Mouse (Mus musculus) induced T-regulatory cell, adult 2 months (primary cell): ENCODE results near the gene Slc17a2.

Experiments
- DNase-seq: peaks from one replicate; pipeline ENCODE4 v3.0.0-alpha.2; 2012; ENCODE audit warnings: low read depth

Slc17a2 gene

DNA sequence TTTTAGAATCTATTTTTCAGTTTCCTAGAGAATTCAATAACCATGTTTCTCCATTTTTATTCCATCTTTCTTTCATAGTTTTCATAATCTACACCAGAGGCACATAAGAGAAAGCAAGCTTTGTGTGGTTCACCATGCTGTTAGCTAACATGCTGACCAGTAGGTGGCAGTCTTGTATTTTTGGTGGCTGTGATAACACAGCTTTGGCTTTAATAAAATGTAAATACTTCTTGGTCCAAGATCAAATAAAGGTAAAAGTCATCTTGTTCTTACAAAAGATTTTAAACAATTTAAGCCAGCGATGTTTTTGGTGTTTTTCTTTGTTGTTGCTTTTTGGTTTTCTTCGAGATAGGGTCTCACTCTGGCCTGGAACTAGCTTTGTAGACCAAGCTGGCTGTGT, 14.3 kb upstream of the Slc17a2 start:
- DNase-seq, result peak; percentile 75

DNA sequence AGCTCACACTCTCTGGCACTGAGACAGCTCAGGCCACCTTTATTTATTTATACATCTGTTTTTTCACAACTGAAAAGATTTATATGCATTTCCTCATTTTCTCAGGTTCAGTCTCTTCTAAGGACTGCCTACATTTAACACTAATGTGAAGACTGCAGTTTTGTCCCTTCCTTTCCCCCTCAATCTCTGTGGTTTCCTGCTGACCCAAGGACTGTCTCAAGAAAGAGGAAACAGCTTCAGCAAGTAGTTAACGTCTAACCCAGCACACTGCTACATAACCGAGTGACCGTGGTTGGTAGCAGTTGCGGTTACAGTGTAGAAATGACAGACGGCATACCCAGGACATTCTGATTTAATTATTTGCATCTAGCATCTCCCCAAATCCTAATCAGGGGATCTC, 7.4 kb upstream of the Slc17a2 start:
- DNase-seq, result no peak

DNA sequence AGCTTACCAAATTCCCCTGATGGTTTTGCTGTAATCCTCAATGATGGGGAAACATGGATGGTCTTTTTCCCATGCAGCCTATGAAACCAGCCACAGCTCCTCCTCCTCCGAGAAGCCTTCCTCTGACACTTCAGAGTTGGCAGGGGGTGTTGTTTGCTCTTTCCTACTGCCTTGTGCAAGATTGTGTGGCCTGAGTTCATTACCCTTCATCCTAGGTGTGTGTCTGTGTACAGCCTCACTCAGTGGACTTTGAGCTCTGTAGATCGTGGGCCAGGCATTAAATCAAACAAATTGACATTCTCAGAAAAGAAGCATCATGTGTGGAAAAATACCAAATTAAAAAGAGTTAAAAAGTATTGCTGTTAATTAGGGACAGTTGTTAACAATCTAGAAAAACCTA, 2.3 kb upstream of the Slc17a2 start:
- DNase-seq, result no peak

DNA sequence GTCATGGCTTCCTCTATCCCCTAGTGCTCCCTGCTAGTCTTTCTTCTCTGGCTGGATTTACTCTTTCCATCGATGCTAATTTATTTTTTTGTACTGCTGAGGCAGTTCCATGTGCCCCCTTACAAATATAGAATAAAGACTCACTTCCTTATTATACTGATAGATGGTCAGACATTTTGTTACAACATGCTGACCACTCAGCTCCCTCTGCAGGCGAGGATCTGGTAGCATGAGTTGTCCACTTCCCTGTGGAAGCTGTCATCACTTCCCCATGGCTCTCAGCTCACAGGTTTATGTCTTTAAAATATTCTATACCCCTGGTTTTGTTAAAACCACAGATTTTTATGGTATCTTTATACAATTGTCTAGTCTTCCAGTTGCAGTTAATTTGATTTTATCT, 9.4 kb downstream of the Slc17a2 start:
- DNase-seq, result no peak

DNA sequence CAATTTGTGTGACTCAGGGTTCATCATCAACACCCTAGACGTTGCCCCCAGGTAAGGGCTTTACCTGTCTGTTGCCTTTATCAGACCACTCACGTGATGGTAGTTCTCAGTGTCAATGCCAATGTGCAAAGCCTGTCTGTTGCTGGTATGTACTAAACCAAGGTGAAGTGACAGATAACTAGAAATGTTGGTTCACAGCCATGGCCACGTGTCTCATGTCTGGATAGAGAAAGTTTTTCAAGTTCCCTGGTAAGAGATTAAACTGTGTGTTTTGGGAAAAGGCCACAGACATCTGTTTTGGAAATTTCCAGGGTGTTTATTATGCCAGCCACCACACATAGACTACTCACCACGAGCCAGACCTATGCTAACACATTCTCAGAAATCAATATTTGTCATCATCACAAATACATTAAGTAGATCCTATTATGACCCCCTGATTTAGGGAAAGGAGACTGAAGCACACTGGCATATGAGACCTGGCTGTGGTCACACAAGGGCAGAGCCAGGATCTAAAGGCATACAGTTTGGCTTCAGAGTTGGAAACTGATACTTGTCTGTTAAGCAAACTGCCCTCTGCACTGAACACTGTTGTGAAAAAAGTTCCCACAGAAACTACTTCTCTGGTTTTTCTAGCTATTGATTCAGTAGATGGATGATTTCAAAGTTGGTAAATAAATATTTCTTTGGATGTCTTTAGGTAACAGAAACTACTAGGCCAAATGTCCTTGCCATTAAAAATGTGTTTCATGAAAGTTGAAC, 13.6 kb downstream of the Slc17a2 start:
- no peak for DNase-seq

DNA sequence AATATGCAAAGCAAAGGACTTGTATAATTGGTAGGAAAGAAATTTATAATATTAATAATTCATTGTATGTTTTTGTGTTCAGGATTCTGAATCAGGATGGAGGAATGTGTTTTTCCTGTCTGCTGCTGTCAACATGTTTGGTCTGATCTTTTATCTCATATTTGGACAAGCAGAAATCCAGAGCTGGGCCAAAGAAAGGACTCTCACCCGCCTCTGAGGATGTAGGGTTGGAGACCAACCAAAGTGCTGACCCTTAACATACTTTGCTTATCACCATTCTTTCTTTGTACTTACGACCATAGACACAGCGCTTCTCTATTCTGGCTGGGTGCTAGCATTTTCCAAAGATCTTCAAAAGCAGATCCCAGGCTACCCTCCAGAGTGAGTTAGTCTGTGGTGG, 15.4 kb downstream of the Slc17a2 start:
- no peak for DNase-seq

DNA sequence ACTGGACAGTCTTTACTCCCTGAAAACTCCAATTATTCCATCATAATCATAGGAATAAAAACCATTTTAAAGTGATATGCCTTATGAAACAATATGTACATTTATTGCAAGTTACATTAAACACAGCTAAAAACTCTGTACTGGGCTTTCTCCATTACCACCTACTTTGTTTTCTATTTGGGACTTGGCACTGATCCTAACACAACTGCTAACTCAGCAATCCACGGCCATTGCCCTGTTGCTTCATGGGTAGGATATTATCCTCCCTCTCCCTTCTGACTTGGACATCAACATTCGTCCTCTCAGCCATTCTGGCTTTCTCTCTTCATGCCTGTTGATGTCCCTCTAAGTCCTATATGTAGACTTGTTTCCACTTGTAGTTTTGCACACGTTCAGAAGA, 19.8 kb downstream of the Slc17a2 start:
- no peak for DNase-seq

DNA sequence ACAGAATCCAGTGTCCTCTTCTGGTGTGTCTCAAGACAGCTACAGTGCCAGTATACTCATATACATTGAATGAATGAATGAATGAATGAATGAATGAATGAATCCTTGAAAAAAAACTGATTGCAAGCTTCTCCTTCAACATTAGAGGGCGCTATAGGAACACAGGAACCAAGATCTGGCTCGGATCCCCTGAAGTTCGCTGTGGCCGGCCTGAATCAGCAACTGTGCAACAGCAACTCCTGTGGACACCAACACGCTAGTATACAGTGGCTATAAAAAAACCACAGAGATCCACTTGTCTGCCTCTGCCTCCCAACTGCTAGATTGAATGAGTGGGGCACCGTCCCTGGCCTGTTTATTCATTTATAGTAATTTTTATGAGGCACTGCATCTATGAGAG, 26.3 kb downstream of the Slc17a2 start:
- DNase-seq, result peak; percentile 24

DNA sequence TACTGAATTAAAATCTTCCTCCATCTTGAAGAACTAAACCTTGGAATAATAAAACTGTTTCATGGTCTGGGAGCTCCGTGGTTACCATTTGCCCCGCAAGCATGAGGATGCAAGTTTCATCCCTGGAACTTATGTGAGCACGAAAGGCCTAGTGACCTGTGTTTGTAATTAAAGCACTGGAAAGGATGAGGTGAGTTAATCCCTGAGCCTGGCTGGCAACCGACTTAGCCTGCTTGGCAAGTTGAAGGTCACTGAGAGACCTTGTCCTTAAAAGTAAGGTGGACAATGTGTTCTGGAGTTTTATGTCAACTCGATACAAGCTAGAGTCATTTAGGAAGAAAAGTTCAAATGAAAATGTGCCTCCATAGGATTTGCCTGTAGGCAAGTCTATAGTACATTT, 28.0 kb downstream of the Slc17a2 start:
- DNase-seq, result no peak

DNA sequence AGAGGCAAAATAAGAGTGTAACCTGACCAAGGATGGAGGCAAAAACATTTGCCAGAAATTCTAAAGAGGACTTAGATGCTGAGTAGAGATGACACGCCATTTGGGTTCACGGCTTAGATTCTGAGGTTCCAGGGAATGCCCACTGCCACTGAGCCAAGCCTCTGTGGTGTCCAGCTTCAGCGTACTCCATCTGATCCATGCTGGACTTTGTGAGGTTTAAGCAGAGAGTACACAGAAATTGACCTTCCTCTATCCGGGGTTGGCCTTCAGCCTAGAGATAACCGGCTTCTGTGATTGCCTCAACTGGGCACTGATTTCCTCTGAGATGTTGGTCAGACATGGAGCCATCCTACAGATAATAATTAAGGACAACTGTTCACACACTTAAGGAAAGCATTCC, 29.8 kb downstream of the Slc17a2 start:
- DNase-seq, result no peak

DNA sequence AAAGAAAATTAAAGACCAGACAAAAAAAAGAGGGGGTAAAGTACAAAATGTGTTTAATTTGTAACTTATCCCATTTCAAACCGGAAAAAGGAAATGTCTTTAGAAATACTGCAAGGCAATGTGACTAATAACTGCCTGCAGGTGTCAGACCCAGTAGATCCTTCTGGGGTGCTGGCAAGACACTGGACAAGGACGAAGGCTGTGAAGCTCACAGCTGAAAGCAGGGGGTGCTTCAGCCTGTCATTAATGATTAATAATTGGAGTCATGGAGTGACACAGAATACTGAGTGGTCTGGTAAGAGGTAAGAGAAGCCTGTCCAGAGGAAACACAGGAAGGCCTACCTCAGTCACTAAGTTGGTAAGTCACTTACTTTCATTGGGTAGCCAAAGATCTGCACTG, 32.5 kb downstream of the Slc17a2 start, which contains the start of gene Slc17a3:
Gene Slc17a3 (plus strand): TSS at position 127 of the 400 bp plus-strand sequence.
- DNase-seq, result no peak

DNA sequence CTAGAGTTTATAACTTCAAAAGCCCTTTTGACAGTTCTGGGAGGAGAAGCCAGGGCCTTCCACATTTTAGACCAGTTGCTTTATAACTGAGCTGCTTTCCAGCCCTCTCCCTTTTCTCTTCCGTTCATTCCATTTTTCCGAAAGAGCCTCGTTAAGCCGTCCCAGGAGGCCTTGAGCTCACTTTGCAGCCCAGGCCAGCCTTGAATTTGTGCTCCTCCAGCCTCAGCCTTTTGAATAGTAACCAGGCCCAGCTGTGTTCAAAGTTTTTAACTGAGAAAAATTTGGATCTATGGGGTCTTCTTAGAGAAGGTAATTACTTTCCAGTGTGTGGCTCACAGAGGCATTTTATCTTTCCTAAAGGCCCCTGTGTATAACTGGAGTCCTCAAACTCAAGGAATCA, 39.1 kb downstream of the Slc17a2 start:
- DNase-seq, result no peak

DNA sequence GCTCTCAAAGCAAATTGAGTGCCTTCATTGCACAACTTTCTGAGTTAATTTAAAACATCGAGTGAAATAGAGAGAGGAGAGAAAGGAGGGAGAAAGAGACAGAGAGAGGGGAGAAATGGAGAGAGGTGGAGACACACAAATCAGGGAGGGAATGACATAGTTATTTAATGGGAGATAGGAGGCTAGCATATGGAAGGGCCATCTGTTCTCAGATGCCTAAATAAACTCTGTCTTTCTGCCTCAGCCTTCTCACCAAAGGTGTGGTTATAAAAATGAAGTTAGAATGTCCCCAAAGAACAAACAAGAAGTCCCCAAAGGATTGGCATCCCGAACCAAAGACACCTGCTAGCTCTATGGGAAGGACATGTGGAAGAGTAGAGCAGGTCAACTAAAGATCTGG, 42.5 kb downstream of the Slc17a2 start:
- no peak for DNase-seq

DNA sequence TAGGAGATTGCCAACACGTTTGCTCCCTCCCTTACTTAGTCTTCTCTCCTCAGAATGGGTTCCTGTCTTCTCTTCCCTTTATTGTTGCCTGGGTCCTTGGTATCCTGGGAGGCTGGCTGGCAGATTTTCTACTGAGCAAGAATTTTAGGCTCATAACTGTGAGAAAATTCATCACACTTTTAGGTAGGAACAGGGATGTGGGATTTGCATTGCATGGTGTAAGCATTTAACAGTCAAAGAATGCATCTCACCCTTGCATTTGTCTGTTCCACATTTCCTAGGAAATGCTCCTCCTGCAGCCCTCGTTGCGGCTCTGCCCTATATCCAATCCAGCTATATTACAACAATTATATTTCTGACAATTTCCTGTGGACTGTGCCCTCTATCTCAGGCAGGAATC, 49.6 kb downstream of the Slc17a2 start:
- DNase-seq, result no peak

DNA sequence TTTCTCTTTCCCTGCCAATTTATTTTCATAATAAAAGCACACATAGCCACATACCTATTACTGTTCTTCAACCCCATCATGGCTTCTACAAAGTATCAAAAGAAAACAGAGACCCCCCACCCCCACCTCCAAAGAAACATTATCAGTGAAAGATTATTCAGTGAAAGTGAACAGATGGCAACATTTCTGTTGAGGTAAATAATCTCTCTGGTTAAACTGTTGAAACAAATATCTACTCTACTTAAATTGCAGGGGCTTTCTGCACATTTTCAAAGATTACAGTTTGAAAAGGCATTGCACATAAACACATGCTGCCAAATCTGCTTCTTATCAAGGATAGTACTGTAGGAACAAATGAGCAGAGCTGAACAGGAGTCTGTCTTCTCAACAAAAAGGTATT, 55.0 kb downstream of the Slc17a2 start:
- DNase-seq, result no peak

DNA sequence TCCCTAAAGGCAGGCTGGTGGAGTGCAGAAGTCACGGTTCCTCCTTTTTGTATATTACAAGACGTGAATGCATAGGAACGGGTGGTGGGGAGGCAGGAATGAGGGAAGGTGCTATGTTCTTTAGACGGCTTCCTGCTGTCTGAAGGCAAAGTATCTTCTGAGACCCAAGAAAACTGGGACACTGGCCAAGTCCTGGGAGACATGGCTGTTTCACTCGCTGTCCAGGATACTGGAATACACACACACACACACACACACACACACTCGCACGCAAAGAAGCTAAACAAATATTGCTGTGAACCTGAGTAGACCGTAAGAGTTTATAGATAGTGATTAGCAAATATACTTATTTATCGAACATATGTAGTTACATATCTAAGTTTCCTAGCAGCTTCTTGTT, 57.9 kb downstream of the Slc17a2 start:
- DNase-seq, result no peak

DNA sequence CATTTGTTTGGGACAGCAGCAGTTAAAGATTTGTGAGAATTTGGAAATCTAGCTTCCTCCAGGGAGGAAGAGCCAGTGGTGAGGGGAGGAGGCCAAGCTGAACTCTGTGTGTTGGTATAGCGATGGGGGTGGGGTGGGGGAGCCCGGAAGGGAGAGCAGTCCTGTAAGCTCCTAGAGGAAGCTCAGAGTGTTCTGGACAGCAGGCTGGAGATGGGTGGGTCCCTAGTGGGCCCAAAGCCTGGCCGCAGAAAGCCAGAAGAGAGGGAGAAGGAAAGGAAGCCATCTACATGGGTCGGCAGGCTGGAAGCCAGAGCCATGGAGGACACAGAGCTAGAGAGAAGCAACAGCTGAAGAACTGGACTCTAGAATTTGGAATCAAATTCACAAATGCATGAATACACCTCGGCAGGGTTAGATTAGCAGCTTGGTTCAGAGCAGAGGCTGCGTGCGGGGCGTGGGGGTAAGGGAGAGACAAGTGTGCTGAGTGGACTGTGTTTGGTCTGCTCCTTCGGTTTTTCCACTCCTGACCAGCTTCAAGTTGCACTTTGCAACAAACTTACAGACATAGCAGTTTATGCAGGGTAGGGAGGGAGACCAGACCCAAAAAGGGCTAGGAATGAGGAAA, 59.4 kb downstream of the Slc17a2 start:
- no peak for DNase-seq

DNA sequence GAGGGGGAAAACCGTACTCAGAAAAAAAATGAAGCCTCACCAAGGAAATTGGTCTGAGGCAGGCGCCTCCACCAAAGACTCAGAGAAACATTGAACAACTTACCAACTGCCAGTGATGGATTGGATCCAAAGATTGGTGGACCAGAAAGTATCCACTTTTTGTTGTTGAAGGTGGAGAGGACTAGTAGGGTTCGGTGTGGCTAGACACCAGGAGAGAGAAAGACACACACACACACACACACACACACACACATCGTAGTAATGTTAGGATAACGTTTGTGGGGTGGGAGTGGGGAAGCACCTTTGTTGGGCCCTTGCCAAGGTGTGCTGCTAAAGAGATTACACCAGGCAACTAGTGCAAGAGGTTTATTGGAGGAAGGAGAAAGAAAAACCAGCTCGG, 60.2 kb downstream of the Slc17a2 start:
- DNase-seq, result no peak

DNA sequence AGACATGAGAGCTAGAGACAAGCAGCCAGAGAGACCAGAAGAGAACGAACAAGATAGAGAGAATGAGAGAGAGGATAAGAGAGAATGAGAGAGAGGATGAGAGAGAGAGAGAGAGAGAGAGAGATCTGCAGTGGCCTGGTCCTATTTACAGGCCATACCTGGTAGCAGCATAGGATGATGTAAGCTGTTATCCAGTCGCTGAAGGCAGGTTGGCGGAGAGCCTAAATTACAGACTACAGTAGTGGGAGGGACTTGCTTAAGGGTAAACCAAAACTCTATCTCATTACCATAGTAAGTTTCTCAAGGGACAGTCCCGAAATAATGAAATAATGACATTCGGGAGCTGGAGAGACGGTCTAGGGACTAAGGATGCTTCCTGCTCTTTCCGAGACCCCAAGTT, 60.6 kb downstream of the Slc17a2 start, which contains the start of gene Slc17a1:
Gene Slc17a1 (plus strand): TSS at position 346 of the 400 bp plus-strand sequence.
- no peak for DNase-seq

DNA sequence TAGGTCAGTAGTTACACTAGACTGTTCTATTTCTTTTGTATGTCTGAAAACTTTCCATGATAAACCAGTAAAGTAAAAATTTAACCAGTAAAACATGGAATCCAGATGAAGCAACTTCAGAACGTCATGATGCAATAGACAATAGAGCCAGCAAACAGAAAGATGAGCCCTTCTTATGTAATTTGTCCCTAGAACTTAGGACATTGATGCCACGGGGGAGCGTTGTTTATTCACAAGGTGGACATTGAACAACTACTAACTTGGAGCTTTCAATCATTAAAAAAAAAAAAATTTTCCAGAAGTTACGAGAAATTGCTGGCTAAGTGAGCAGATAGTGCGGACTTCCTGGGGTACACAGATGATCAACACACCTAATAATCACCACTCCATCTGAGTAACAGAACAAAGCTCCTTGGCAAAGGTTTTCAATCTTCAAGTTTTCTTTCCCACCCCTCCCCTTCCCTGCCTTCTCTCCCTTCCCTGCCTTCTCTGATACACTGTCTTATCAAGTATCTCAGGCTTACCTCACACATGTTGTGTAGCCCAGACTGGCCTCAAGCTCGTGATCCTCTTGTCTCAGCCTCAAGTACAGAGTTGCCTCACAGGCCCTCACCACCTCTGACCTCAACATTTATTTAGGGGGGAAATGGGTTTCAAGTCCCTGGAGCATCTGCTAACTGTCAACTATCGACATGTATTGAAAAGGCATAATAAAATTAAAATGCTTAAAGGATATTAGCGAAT, 62.2 kb downstream of the Slc17a2 start:
- DNase-seq, result no peak

DNA sequence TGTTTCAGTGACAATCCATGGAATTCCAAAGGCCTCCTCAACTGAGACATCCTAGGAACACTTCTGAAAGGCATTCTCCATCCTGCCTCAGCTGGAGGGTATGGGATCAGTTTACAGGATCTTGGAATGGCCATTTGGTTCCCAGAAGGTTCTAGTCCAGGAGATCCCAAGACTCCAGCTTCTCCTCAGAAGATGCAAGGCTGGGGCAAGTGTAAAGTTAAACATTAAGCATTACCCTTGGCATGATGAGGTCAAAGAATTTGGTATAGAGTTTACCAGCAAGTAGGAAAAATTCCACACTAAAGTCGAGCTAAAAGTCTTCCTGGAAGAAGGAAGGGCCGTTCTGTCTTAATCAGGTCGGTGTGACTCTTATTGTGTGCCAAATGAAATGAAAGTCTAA, 63.2 kb downstream of the Slc17a2 start:
- no peak for DNase-seq

DNA sequence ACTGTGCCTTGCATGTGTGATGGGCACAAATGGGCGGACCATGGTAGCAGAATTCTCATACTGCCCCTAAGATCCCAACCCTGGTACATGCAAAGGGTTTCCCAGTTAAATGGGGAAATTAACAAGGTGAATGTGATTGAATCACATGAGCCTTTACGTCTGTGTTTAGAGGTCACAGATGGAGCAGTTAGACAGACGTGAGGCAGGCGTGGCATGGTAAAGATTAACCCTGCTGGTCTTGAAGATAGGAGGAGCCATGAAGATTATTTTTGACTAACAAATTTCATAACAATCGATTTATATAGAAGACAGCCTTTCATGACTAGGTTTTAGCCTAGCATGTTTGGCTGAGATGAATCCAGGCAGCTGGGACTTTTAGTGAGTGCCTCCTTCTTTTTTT, 66.3 kb downstream of the Slc17a2 start:
- DNase-seq, result no peak
